In genomic region chr11:103884749-103885383, GRCm38 (mm10) we compare ENCODE assay signal across 8 mouse cellular contexts.
DNase-seq lines count a peak whose midpoint lies in the region; ATAC-seq and TF ChIP-seq lines count a peak whose summit lies in the region.

No protein-coding gene starts in this region.

- H3K4me2 ChIP-seq in liver, postnatal 0 days (ENCODE audit: low read depth, low read length): peak overlapping the region; percentile 40
- peak overlapping the region; percentile 54 for H3K4me2 ChIP-seq in limb, embryonic 13.5 days (replicated peaks)

- H3K9ac ChIP-seq in liver, postnatal 0 days (replicated peaks): no peak overlapping the region
- H3K9ac ChIP-seq in limb, embryonic 13.5 days: no peak overlapping the region

- DNase-seq in frontal cortex, postnatal 10 days (ENCODE audit: low spot score in 2 of 2): no peak
- no peak for DNase-seq in liver, postnatal 0 days
- DNase-seq in liver: no peak
- peak; percentile 29 for DNase-seq in right cerebral cortex, postnatal 14 days
- no peak for DNase-seq in spleen, adult 18-20 months
- no peak for DNase-seq in lung, postnatal 14 days

- H3K9me3 ChIP-seq in liver, postnatal 0 days (ENCODE audit: low read length): no peaks in the 10 kb centered on the region
- H3K9me3 ChIP-seq in limb, embryonic 13.5 days: no peaks in the 10 kb centered on the region

- WGBS in liver, postnatal 0 days (ENCODE audit: insufficient replicate concordance): 68% methylated on average over 13 of the region's 13 CpGs
- WGBS in limb, embryonic 13.5 days: 6% methylated on average over 13 of the region's 13 CpGs

- peaks cover 10% of the 10 kb centered on the region; the same call in 1 of the 2 replicates for H3K36me3 ChIP-seq in liver, postnatal 0 days (replicated peaks; ENCODE audit: insufficient read depth, low read length)
- H3K36me3 ChIP-seq in limb, embryonic 13.5 days: peaks cover 24% of the 10 kb centered on the region

- H3K4me1 ChIP-seq in liver, postnatal 0 days (ENCODE audit: insufficient read depth): no peaks in the 10 kb centered on the region
- H3K4me1 ChIP-seq in limb, embryonic 13.5 days: peaks cover 13% of the 10 kb centered on the region

- no peak overlapping the region for H3K4me3 ChIP-seq in liver, postnatal 0 days (ENCODE audit: low read depth, low read length)
- H3K4me3 ChIP-seq in limb, embryonic 13.5 days: peak overlapping the region; percentile 28

- H3K27me3 ChIP-seq in liver, postnatal 0 days (ENCODE audit: insufficient read depth, low read length): no peaks in the 10 kb centered on the region
- no peaks in the 10 kb centered on the region for H3K27me3 ChIP-seq in limb, embryonic 13.5 days

- no peak overlapping the region for H3K27ac ChIP-seq in liver, postnatal 0 days (ENCODE audit: low read depth)
- peak overlapping the region; percentile 29; the same call in 1 of the 2 replicates for H3K27ac ChIP-seq in limb, embryonic 13.5 days

- no peak for TF ChIP-seq EP300 in liver, postnatal 0 days (IDR thresholded peaks at IDR 0.05; ENCODE audit: low read depth)

- no peak for TF ChIP-seq CTCF in liver, postnatal 0 days (IDR thresholded peaks at IDR 0.05; ENCODE audit: low read depth)

- peak; percentile 86 for ATAC-seq in frontal cortex, adult (ENCODE audit: low TSS enrichment)
- ATAC-seq in liver, postnatal 0 days: peak; percentile 49
- ATAC-seq in limb, embryonic 13.5 days (ENCODE audit: low FRiP score, low read depth): peak; percentile 86
